Mouse (Mus musculus) cerebellum, adult 2 months (tissue): ENCODE results near the gene Atp13a1.

ENCODE experiments used
- CTCF ChIP-seq: fragments of 200-500 bp; IDR thresholded peaks from 2 replicates; pipeline ENCODE4 v1.5.1; 2011; ENCODE audit warnings: low read depth, mild to moderate bottlenecking, control low read depth, low read length, moderate library complexity, borderline replicate concordance; ENCODE audit not compliant: insufficient read depth
- POLR2A ChIP-seq: fragments of 200-500 bp; IDR thresholded peaks from 2 replicates; pipeline ENCODE4 v1.6.1; 2011; ENCODE audit warnings: low read length, control low read depth, borderline replicate concordance; ENCODE audit not compliant: insufficient read depth

- no peak for TF ChIP-seq CTCF
- no peak for TF ChIP-seq POLR2A
These were observed 6.7 kb downstream of the Atp13a1 start for GRCm38 (mm10) chr8:69797661-69798060.
